Mouse (Mus musculus) midbrain, embryonic 16.5 days (tissue): ENCODE results near the gene Ubqln1. TPM values are rescaled to one million over a fixed set of nuclear protein-coding genes. Genes with fewer than 3 reads are reported as not detected.
A peak's percentile ranks its signal among the peaks of the same experiment; 100 is the strongest.

ENCODE experiments used
- ATAC-seq: fragments of 200-750 bp; cut with Nextera tagmentation; 2 replicates; pipeline ENCODE4 v1.8.0; 2017; ENCODE audit warnings: moderate TSS enrichment
- H3K27ac ChIP-seq: fragments of 300-500 bp; sonication (generic); 2 replicates; pipeline ENCODE4 v1.5.1; 2014; ENCODE audit warnings: mild to moderate bottlenecking, low read length, mixed read lengths
- H3K27me3 ChIP-seq: fragments of 300-500 bp; sonication (generic); 2 replicates; pipeline ENCODE4 v1.6.1; 2014; ENCODE audit warnings: low read depth, low read length, mixed read lengths; ENCODE audit not compliant: control insufficient read depth, insufficient read depth
- H3K36me3 ChIP-seq: fragments of 300-500 bp; sonication (generic); 2 replicates; pipeline ENCODE4 v1.6.1; 2014; ENCODE audit warnings: mild to moderate bottlenecking, low read length, moderate library complexity, mixed read lengths; ENCODE audit not compliant: control insufficient read depth, insufficient read depth
- H3K4me1 ChIP-seq: fragments of 300-500 bp; sonication (generic); 2 replicates; pipeline ENCODE4 v1.6.1; 2014; ENCODE audit warnings: mild to moderate bottlenecking, low read length, mixed read lengths; ENCODE audit not compliant: control insufficient read depth, insufficient read depth
- H3K4me2 ChIP-seq: fragments of 300-500 bp; sonication (generic); 2 replicates; pipeline ENCODE4 v1.6.1; 2014; ENCODE audit warnings: mild to moderate bottlenecking, low read length, mixed read lengths
- H3K4me3 ChIP-seq: fragments of 300-500 bp; sonication (generic); 2 replicates; pipeline ENCODE4 v1.5.1; 2014; ENCODE audit warnings: low read depth, mild to moderate bottlenecking, low read length, moderate library complexity, mixed read lengths
- H3K9ac ChIP-seq: fragments of 300-500 bp; sonication (generic); 2 replicates; pipeline ENCODE4 v1.6.1; 2014; ENCODE audit warnings: low read depth, low read length, mixed read lengths
- H3K9me3 ChIP-seq: fragments of 300-500 bp; sonication (generic); replicated peaks from 2 replicates; pipeline ENCODE4 v1.6.1; 2014; ENCODE audit warnings: mild to moderate bottlenecking, low read length, mixed read lengths; ENCODE audit not compliant: control insufficient read depth, poor library complexity, severe bottlenecking
- WGBS: fragments of 180-500 bp; shearing (Covaris S2); extraction: QIAGEN DNeasy Blood & Tissue Kit; methylation state at CpG from one replicate; pipeline ENCODE4 v1.1.7; 2014; 5-methylcytosine and 5-hydroxymethylcytosine counted together
- polyA plus RNA-seq: library from polyadenylated mRNA; unstranded; fragments of >200 nt; fragmentation: Nextera tagmentation; extraction: Ambion mirVana; gene quantifications from 2 replicates; pipeline ENCODE4 v1.2.1, GENCODE M21; 2015

Ubqln1 gene
- polyA plus RNA-seq, 1 experiment from 2014 or later: 132 TPM

DNA sequence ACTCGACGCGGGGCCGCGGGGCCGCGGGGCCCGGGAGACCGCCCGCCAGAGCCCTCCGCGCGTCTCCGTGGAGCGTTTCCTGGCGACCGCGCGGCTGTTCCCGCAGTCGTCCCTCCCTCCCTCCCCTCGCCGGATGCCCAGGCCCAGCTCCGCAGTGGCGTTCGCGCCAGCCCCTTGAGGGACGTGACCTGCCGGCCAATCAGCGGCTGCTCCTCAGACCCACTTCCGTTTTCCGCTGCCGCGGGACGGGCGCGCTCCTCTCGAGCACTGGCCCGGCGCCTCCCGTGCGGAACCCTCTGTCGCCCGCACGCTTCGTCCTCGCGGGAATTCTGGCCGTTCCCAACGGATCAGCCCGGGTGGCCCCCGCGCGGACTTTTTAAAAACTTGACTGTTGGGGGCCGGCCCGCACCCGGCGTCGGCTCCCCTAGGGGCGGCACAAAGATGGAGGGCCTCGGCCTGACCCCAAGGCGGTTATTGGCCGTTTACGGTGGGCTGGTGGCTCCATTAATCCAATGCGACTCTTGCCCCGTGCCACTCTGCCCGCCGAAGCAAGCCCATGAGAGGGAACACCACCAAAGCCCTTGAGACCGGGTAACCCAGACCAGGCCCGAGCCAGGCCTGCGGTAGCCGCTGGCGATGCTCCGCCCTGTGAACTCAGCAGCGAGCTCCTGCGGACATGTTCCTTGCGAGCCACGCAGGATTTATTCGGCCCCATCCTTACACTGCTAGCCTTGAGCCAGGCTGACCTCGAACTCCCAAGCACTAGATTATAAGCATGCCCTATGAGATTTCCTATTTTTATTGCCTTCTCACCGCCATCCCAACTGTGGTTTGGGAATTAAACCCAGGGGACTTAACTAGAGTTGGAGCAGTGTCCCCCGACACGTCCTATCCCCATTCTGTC, 86.4 kb downstream of the Ubqln1 start:
- Histone ChIP-seq H3K9ac (peak overlapping the region; percentile 98), H3K36me3 (0 out of 2 replicates have a peak, but pooled peaks cover 2% of the 10 kb centered on the region), H3K27me3 (no peaks in the 10 kb centered on the region), H3K4me3 (peak overlapping the region; percentile 95), H3K27ac (peak overlapping the region; percentile 100), H3K4me2 (peak overlapping the region; percentile 73), H3K9me3 (no peaks in the 10 kb centered on the region), H3K4me1 (peaks cover 24% of the 10 kb centered on the region)
- WGBS: under 1% methylated on average over 79 of the region's 83 CpGs
- ATAC-seq: peak; percentile 98

DNA sequence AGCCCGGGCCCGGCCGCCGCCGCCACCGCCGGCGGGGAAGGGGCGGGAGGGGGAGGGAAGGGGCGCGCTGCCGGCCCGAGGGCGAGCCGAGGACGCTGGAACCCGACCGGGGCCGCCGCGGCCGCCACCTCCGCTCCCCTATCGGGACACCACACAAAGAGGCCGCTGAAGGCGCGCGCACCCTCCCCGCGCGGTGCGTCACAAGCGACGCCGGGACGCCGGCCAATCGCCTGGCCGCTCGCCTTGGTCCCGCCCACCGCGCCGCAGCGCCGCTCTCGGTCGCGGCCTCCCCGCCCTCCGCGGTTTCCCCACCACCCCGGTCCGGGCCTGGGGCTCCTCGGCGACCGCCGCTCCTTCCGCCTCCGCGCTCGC, 87.1 kb downstream of the Ubqln1 start, which contains the start of gene Hnrnpa0:
Gene Hnrnpa0 (minus strand): TSS at position 161 of the 372 bp plus-strand sequence.
- Histone ChIP-seq H3K9ac (peak within 1 kb of the TSS; percentile 98), H3K4me2 (peak within 1 kb of the TSS; percentile 85), H3K27ac (peak within 1 kb of the TSS; percentile 100), H3K36me3 (0 out of 2 replicates have a peak, but pooled peaks cover 2% of the 10 kb centered on the region), H3K27me3 (no peaks in the 10 kb centered on the region), H3K9me3 (no peaks in the 10 kb centered on the region), H3K4me1 (peaks cover 27% of the 10 kb centered on the region), H3K4me3 (peak within 1 kb of the TSS; percentile 95)
- peak; percentile 95 for ATAC-seq
- 0% methylated on average over 42 of the region's 62 CpGs for WGBS

DNA sequence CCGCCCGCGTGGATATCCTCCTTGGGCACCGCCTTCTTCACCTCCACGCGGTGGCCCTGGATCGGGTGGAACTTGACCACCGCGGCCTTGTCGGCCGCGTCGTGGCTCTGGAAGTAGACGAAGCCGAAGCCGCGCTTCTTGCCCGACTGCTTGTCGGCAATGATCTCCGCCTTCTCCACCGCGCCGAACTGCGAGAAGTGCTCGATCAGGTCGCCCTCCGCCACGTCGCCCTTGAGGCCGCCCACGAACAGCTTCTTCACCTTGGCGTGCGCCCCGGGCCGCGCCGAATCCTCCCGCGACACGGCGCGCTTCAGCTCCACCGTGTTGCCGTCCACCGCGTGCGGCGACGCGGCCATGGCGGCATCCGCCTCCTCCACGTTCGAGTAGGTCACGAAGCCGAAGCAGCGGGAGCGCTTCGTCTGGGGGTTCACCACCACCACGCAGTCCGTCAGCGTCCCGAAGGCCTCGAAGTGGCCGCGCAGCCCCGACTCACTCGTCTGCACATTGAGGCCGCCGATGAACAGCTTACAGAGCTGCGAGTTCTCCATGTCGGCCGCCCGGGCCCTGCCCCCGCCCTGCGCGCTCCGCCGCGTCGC, 87.6 kb downstream of the Ubqln1 start:
- H3K4me2 ChIP-seq: peak overlapping the region; percentile 85
- ATAC-seq: peak; percentile 57
- peak overlapping the region; percentile 95 for H3K4me3 ChIP-seq
- H3K9me3 ChIP-seq: no peaks in the 10 kb centered on the region
- H3K27me3 ChIP-seq: no peaks in the 10 kb centered on the region
- H3K36me3 ChIP-seq: 0 out of 2 replicates have a peak, but pooled peaks cover 2% of the 10 kb centered on the region
- peak overlapping the region; percentile 100 for H3K27ac ChIP-seq
- 0% methylated on average over 75 of the region's 81 CpGs for WGBS
- H3K9ac ChIP-seq: peak overlapping the region; percentile 98
- H3K4me1 ChIP-seq: peaks cover 27% of the 10 kb centered on the region

DNA sequence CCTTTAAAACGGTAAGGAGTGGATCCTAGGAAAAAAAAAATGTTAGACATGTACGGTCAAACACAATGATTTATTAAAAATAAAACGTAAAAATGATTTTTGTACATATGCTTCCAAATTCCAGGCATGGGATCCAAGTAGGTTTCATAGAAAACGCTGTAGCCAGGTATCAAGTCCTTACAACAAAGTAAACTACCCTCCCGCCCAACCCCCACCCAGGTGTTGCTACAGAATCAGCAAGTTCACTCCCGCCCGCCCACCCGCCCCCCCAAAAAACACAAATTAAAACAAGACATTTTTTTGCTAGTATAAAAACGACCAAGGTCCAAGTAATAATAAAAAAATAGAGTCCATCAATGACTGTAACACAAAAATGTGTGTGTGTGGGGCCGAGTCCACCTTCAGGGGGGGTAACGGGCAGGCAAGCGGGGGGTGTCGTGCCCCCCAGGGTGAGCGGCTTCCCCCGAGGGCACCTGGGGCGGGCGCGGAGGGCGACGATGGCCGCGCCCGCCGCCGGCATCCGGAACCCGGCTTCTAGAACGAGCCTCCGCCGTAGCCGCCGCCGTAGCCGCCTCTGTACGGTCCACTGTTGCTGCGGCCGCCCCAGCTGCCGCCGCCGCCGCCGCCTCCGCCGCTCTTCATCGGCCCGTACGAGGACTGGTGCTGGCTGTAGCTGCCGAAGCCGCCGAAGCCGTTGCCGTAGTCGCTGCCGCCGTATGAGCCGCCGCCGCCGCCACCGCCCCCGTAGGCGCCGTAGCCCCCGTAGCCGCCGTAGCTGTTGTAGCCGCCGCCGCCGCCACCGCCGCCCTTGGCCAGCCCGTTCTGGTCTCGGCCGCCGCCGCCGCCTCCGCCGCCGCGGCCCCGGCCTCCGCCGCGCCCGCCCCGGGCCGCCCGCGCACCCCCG, 88.3 kb downstream of the Ubqln1 start:
- H3K27me3 ChIP-seq: no peaks in the 10 kb centered on the region
- peaks cover 27% of the 10 kb centered on the region for H3K4me1 ChIP-seq
- H3K36me3 ChIP-seq: 0 out of 2 replicates have a peak, but pooled peaks cover 2% of the 10 kb centered on the region
- H3K4me2 ChIP-seq: peak overlapping the region; percentile 85
- WGBS: under 1% methylated on average over 40 of the region's 92 CpGs
- H3K9ac ChIP-seq: peak overlapping the region; percentile 98
- no peaks in the 10 kb centered on the region for H3K9me3 ChIP-seq
- ATAC-seq: no peak
- peak overlapping the region; percentile 100 for H3K27ac ChIP-seq
- H3K4me3 ChIP-seq: peak overlapping the region; percentile 95

Other genes with a start within 250 kb of the Ubqln1 start
- 13.9 and 15.0 TPM in 2 replicates for gene Klhl3, start 102.1 kb downstream of the Ubqln1 start, polyA plus RNA-seq
- 42.9 and 46.5 TPM in 2 replicates for gene Hnrnpa0, start 87.1 kb downstream of the Ubqln1 start, polyA plus RNA-seq
- gene Idnk, start 58.0 kb downstream of the Ubqln1 start, polyA plus RNA-seq: 54.3 and 60.7 TPM in 2 replicates
- gene Gkap1, start 60.0 kb upstream of the Ubqln1 start, polyA plus RNA-seq: 20.4 and 22.7 TPM in 2 replicates
- gene Kif27, start 143.5 kb upstream of the Ubqln1 start, polyA plus RNA-seq: 1.9 and 2.0 TPM in 2 replicates
- gene 2210016F16Rik, start 169.6 kb upstream of the Ubqln1 start, polyA plus RNA-seq: 19.2 and 19.9 TPM in 2 replicates
- gene Rmi1, start 186.6 kb upstream of the Ubqln1 start, polyA plus RNA-seq: 21.3 and 23.8 TPM in 2 replicates
- gene Hnrnpk, start 187.7 kb upstream of the Ubqln1 start, polyA plus RNA-seq: 1,323 and 1,478 TPM in 2 replicates